Mouse (Mus musculus): ENCODE measurements around the gene Atp2b4. TPM values are rescaled to one million over a fixed set of nuclear protein-coding genes. Genes with fewer than 3 reads are reported as not detected.
A peak's percentile ranks its signal among the peaks of the same experiment; 100 is the strongest.

Atp2b4 gene
- polyA plus RNA-seq, 1 experiment from 2014 or later: 13.9 TPM

DNA sequence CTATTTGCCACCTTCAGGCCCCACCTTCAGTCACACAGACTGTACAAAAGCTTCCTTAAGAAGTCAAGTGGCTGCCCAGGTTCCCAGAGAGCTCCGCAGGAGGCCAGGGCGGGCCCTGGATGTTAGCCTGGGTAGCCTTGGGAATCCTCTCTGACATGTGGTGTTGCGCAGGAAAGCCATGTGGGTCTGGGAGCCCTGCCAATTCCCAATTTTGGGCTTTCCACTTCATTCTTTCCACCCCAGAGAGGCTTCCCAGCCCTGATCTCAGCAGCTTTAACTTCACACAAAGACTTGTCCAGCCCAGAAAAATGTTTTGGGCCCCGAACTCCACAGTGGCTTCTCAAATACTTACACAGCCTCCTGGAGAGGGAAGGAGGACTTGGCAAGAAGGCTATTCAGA, 56.2 kb downstream of the Atp2b4 start:
- H3K9ac ChIP-seq: peak overlapping the region; percentile 45; the same call in 1 of the 2 replicates
- no peak for ATAC-seq (ENCODE audit: extremely low read depth, insufficient number of reproducible peaks, low FRiP score, low TSS enrichment)
- peak overlapping the region; percentile 16; the same call in 1 of the 2 replicates for H3K4me2 ChIP-seq

DNA sequence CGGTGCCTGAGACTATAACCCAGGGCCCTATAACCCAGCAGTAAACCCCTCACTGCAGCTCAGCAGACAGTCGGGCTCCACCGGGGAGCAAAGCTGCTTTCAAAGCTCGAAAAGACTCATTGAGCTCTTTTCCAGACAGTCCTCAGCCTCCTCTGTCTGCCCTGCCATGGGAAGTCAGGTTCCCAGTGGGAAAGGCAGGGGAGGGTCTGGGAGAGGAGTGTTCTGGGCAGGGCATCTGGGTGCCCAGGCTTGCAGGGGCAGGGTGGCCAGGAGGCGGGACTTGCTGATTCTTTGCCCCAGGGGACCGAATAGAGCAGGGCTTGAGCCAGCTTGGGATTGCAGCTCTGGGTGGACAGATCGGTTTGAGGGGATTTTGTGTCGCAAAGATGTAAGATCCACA, 58.3 kb downstream of the Atp2b4 start:
- no peak for ATAC-seq (ENCODE audit: extremely low read depth, insufficient number of reproducible peaks, low FRiP score, low TSS enrichment)
- peaks cover 50% of the 10 kb centered on the region for H3K4me1 ChIP-seq
- H3K4me3 ChIP-seq: no peak overlapping the region
- H3K36me3 ChIP-seq: peaks cover 28% of the 10 kb centered on the region
- no peak overlapping the region for H3K4me2 ChIP-seq
- H3K9me3 ChIP-seq: no peaks in the 10 kb centered on the region
- WGBS: 54% methylated on average over 8 of the region's 8 CpGs
- peak overlapping the region; percentile 61; the same call in 1 of the 2 replicates for H3K9ac ChIP-seq
- no peak overlapping the region for H3K27ac ChIP-seq (replicated peaks)
- no peaks in the 10 kb centered on the region for H3K27me3 ChIP-seq (replicated peaks)

More for the DNA sequence above, 56.2 kb downstream of the Atp2b4 start:
- H3K4me1 ChIP-seq: peaks cover 57% of the 10 kb centered on the region
- H3K27ac ChIP-seq (replicated peaks): peak overlapping the region; percentile 74
- H3K36me3 ChIP-seq: peaks cover 7% of the 10 kb centered on the region
- H3K9me3 ChIP-seq: no peaks in the 10 kb centered on the region
- 58% methylated on average over 4 of the region's 4 CpGs for WGBS
- no peak overlapping the region for H3K4me3 ChIP-seq
- no peaks in the 10 kb centered on the region for H3K27me3 ChIP-seq (replicated peaks)

GRCm38 (mm10) chr1:133741881-133742434, 58.9 kb downstream of the Atp2b4 start:
- Histone ChIP-seq H3K27ac (replicated peaks) (no peak overlapping the region), H3K36me3 (peaks cover 34% of the 10 kb centered on the region), H3K4me1 (peaks cover 48% of the 10 kb centered on the region), H3K4me3 (no peak overlapping the region), H3K9ac (peak overlapping the region; percentile 37; the same call in 1 of the 2 replicates), H3K4me2 (no peak overlapping the region), H3K9me3 (no peaks in the 10 kb centered on the region), H3K27me3 (replicated peaks) (no peaks in the 10 kb centered on the region)
- 63% methylated on average over 11 of the region's 11 CpGs for WGBS
- ATAC-seq (ENCODE audit: extremely low read depth, insufficient number of reproducible peaks, low FRiP score, low TSS enrichment): 0 out of 2 replicates have a peak, but pooled peaks have one; percentile 18

GRCm38 (mm10) chr1:133741171-133741570, 59.7 kb downstream of the Atp2b4 start:
- Histone ChIP-seq H3K27ac (replicated peaks) (no peak overlapping the region), H3K4me1 (peaks cover 50% of the 10 kb centered on the region), H3K4me2 (no peak overlapping the region), H3K27me3 (replicated peaks) (no peaks in the 10 kb centered on the region), H3K36me3 (peaks cover 40% of the 10 kb centered on the region), H3K9me3 (no peaks in the 10 kb centered on the region), H3K9ac (no peak overlapping the region), H3K4me3 (no peak overlapping the region)
- 85% methylated on average over 6 of the region's 6 CpGs for WGBS
- ATAC-seq (ENCODE audit: extremely low read depth, insufficient number of reproducible peaks, low FRiP score, low TSS enrichment): no peak

- 62% methylated on average over 7 of the region's 7 CpGs for WGBS
- Histone ChIP-seq H3K4me3 (no peak overlapping the region), H3K9me3 (no peaks in the 10 kb centered on the region), H3K27me3 (replicated peaks) (peaks cover 3% of the 10 kb centered on the region; the same call in 1 of the 2 replicates), H3K4me2 (no peak overlapping the region), H3K27ac (replicated peaks) (no peak overlapping the region), H3K9ac (no peak overlapping the region), H3K36me3 (peaks cover 79% of the 10 kb centered on the region), H3K4me1 (peaks cover 10% of the 10 kb centered on the region)
- ATAC-seq (ENCODE audit: extremely low read depth, insufficient number of reproducible peaks, low FRiP score, low TSS enrichment): no peak
Measured at GRCm38 (mm10) chr1:133736664-133737063, 64.2 kb downstream of the Atp2b4 start.

GRCm38 (mm10) chr1:133735995-133736652, 64.7 kb downstream of the Atp2b4 start:
- H3K9ac ChIP-seq: peak overlapping the region; percentile 79
- H3K36me3 ChIP-seq: peaks cover 84% of the 10 kb centered on the region
- peaks cover 9% of the 10 kb centered on the region for H3K4me1 ChIP-seq
- ATAC-seq (ENCODE audit: extremely low read depth, insufficient number of reproducible peaks, low FRiP score, low TSS enrichment): no peak; the same call in 1 of the 2 replicates
- no peaks in the 10 kb centered on the region for H3K9me3 ChIP-seq
- H3K4me3 ChIP-seq: peak overlapping the region; percentile 31
- H3K27ac ChIP-seq (replicated peaks): no peak overlapping the region
- 19% methylated on average over 17 of the region's 17 CpGs for WGBS
- H3K27me3 ChIP-seq (replicated peaks): peaks cover 3% of the 10 kb centered on the region; the same call in 1 of the 2 replicates
- peak overlapping the region; percentile 56 for H3K4me2 ChIP-seq

GRCm38 (mm10) chr1:133732814-133733213, 68.0 kb downstream of the Atp2b4 start:
- 67% methylated on average over 11 of the region's 11 CpGs for WGBS
- H3K4me3 ChIP-seq: no peak overlapping the region
- H3K27me3 ChIP-seq (replicated peaks): peaks cover 3% of the 10 kb centered on the region; the same call in 1 of the 2 replicates
- peaks cover 91% of the 10 kb centered on the region for H3K36me3 ChIP-seq
- peaks cover 9% of the 10 kb centered on the region for H3K4me1 ChIP-seq
- H3K27ac ChIP-seq (replicated peaks): no peak overlapping the region
- H3K9me3 ChIP-seq: no peaks in the 10 kb centered on the region
- no peak for ATAC-seq (ENCODE audit: extremely low read depth, insufficient number of reproducible peaks, low FRiP score, low TSS enrichment)
- H3K9ac ChIP-seq: no peak overlapping the region
- H3K4me2 ChIP-seq: no peak overlapping the region

GRCm38 (mm10) chr1:133728339-133728738, 72.5 kb downstream of the Atp2b4 start:
- Histone ChIP-seq H3K4me2 (no peak overlapping the region), H3K27ac (replicated peaks) (no peak overlapping the region), H3K4me1 (no peaks in the 10 kb centered on the region), H3K27me3 (replicated peaks) (no peaks in the 10 kb centered on the region), H3K9ac (no peak overlapping the region), H3K9me3 (no peaks in the 10 kb centered on the region), H3K4me3 (no peak overlapping the region), H3K36me3 (peaks cover 91% of the 10 kb centered on the region)
- ATAC-seq (ENCODE audit: extremely low read depth, insufficient number of reproducible peaks, low FRiP score, low TSS enrichment): no peak
- 68% methylated on average over 7 of the region's 7 CpGs for WGBS

DNA sequence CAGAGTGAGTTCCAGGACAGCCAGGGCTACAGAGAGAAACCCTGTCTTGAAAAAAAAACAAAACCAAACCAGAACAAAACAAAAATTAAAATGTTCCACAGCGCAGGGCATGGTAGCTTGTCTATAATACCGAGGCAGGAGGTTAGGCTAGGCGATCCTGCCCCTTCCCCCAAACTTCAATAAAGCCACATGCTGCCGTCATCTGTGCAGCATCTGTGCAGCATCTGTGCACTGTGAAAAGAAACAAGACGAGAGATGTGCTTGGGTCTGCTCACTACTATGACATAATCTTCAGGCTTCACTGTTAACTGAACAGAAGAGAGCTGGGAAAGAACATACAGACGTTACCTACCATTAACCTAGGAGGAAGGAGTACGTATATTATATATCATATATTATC, 80.5 kb downstream of the Atp2b4 start:
- H3K9me3 ChIP-seq: no peaks in the 10 kb centered on the region
- no peak overlapping the region for H3K4me3 ChIP-seq
- no peak for ATAC-seq (ENCODE audit: extremely low read depth, insufficient number of reproducible peaks, low FRiP score, low TSS enrichment)
- no peak overlapping the region for H3K9ac ChIP-seq
- no peaks in the 10 kb centered on the region for H3K27me3 ChIP-seq (replicated peaks)
- H3K36me3 ChIP-seq: peaks cover 68% of the 10 kb centered on the region
- peaks cover 10% of the 10 kb centered on the region for H3K4me1 ChIP-seq
- no peak overlapping the region for H3K27ac ChIP-seq (replicated peaks)
- H3K4me2 ChIP-seq: no peak overlapping the region
- 88% methylated on average over 7 of the region's 7 CpGs for WGBS

GRCm38 (mm10) chr1:133718786-133719185, 82.1 kb downstream of the Atp2b4 start:
- Histone ChIP-seq H3K9me3 (no peaks in the 10 kb centered on the region), H3K4me3 (no peak overlapping the region), H3K9ac (no peak overlapping the region), H3K27ac (replicated peaks) (no peak overlapping the region), H3K27me3 (replicated peaks) (no peaks in the 10 kb centered on the region), H3K4me1 (peaks cover 11% of the 10 kb centered on the region), H3K4me2 (no peak overlapping the region), H3K36me3 (peaks cover 69% of the 10 kb centered on the region)
- ATAC-seq (ENCODE audit: extremely low read depth, insufficient number of reproducible peaks, low FRiP score, low TSS enrichment): no peak
- WGBS: 89% methylated on average over 8 of the region's 8 CpGs

DNA sequence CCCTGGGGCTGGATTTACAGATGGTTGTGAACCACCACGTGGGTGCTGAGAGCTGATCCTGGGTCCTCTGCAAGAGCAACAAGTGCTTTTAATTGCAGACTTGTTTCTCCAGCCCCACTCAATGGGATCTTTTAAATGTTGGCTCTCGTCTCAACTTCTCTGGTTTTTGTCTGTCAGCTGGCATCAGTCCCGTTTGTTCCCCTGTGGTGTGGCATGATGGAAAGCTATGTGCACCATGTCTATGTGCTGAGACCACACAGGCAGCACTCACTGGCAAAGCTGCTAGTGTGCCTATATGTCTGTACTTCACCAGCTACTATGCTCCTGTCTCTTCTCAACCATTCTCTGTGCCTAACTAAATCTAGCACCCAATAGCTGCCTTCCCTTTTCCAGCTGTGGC, 82.5 kb downstream of the Atp2b4 start:
- H3K4me3 ChIP-seq: no peak overlapping the region
- no peaks in the 10 kb centered on the region for H3K27me3 ChIP-seq (replicated peaks)
- ATAC-seq (ENCODE audit: extremely low read depth, insufficient number of reproducible peaks, low FRiP score, low TSS enrichment): no peak
- H3K27ac ChIP-seq (replicated peaks): no peak overlapping the region
- H3K4me1 ChIP-seq: peaks cover 12% of the 10 kb centered on the region
- no peak overlapping the region for H3K9ac ChIP-seq
- no peak overlapping the region for H3K4me2 ChIP-seq
- 66% methylated on average over 3 of the region's 3 CpGs for WGBS
- H3K36me3 ChIP-seq: peaks cover 66% of the 10 kb centered on the region
- no peaks in the 10 kb centered on the region for H3K9me3 ChIP-seq

- Histone ChIP-seq H3K36me3 (peaks cover 68% of the 10 kb centered on the region), H3K4me2 (no peak overlapping the region), H3K9me3 (no peaks in the 10 kb centered on the region), H3K27ac (replicated peaks) (no peak overlapping the region), H3K4me1 (peaks cover 24% of the 10 kb centered on the region), H3K9ac (no peak overlapping the region), H3K27me3 (replicated peaks) (no peaks in the 10 kb centered on the region), H3K4me3 (no peak overlapping the region)
- no peak for ATAC-seq (ENCODE audit: extremely low read depth, insufficient number of reproducible peaks, low FRiP score, low TSS enrichment)
- 18% methylated on average over 7 of the region's 7 CpGs for WGBS
Measured at GRCm38 (mm10) chr1:133716464-133716863, 84.4 kb downstream of the Atp2b4 start.
